Mouse (Mus musculus) embryonic stem cell, embryonic (primary cell): ENCODE measurements at regions not wholly inside any gene's neighbourhood (a gene's known extent, or its start where the extent isn't known, plus 50 kb on each side); places are given as distances from the start of the nearest gene placed in this dataset.

Experiments
- CTCF ChIA-PET, 4 experiments: fragments of 300-600 bp in 2 of 4; fragments of 350-600 bp in 2 of 4; sonication (Branson Sonifier 250); formaldehyde crosslinking; loops; one replicate each; lab custom pipeline; 2022; ENCODE audit warnings: inconsistent platforms in 2 of 4; lab: Charles Lee
- POLR2A ChIA-PET, 4 experiments: fragments of 300-600 bp in 2 of 4; fragments of 350-600 bp in 2 of 4; sonication (Branson Sonifier 250); formaldehyde crosslinking; loops; one replicate each; lab custom pipeline; 2022; ENCODE audit warnings: antibody characterized with exemption in 4 of 4, inconsistent platforms in 1 of 4; lab: Charles Lee

DNA sequence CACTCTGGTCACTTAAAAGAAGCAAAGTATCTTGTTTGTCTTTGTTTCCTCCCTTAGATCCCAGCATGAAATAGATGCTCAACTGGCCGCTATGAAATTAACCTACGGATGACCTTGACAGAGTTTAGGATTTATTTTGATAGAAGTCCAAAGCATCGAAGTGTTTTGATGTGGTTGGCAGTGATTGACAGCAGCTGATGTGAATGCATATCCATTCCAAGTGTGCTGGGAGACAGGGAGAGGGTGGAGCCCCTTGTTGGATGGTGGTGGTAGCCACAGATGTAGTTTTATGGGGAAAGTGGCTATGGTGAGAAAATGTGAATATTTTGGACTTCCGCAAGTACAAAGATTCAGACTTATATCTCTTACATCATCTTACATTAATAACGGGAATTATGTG lies 197.8 kb upstream of the Irx3 start:
- ChIA-PET CTCF (interaction anchor here in 1 of 4 experiments (1.6 kb wide), 1 partner anchor 13 kb away, joined by 4 read pairs; no protein-coding TSS in a partner anchor), POLR2A (no interaction called here)

DNA sequence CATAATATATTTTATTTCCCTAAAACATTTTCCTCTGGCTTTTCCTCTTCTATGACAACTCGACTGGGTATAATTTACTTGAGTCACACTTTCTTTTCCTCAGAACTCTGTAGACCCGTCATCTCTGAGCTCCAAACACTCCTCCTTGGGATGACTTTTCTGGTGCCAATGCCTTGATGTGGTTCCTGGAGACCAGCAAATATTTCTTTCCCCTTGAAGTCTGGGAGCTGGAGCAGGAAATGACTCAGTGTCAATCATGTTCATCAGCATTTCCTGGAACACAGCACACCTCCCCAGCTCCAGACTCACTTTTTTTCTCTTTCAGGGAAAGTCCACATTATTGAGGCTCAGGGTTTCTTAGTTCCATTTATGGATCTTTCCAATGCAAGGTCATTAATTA lies 197.3 kb upstream of the Irx3 start:
- ChIA-PET POLR2A (no interaction called here), CTCF (interaction anchor here in 1 of 4 experiments (1.6 kb wide), 1 partner anchor 14 kb away, joined by 4 read pairs; no protein-coding TSS in a partner anchor)

DNA sequence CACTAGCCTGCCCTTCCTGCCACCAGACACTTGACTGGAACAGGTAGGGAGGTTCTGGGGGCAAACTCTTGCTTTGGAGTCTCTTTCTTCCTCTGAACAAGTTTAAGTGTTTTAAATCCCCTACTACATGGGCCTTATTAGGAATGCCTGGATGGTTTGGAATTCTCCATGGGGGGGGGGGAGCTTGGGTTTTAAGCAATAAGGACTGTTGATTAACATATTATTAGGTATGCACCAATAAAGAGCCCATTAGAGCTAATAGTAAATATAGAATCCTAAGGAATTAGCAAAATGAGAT lies 196.0 kb upstream of the Irx3 start:
- CTCF ChIA-PET: interaction anchor here in 2 of 4 experiments (0.6 to 1.1 kb wide), 3 partner anchors 15 to 1377 kb away, joined by 3 read pairs; no protein-coding TSS in a partner anchor
- POLR2A ChIA-PET: interaction anchor here in 2 of 4 experiments (0.6 to 0.8 kb wide), 3 partner anchors 73 to 643 kb away, joined by 3 to 4 read pairs (median 3); no protein-coding TSS in a partner anchor

DNA sequence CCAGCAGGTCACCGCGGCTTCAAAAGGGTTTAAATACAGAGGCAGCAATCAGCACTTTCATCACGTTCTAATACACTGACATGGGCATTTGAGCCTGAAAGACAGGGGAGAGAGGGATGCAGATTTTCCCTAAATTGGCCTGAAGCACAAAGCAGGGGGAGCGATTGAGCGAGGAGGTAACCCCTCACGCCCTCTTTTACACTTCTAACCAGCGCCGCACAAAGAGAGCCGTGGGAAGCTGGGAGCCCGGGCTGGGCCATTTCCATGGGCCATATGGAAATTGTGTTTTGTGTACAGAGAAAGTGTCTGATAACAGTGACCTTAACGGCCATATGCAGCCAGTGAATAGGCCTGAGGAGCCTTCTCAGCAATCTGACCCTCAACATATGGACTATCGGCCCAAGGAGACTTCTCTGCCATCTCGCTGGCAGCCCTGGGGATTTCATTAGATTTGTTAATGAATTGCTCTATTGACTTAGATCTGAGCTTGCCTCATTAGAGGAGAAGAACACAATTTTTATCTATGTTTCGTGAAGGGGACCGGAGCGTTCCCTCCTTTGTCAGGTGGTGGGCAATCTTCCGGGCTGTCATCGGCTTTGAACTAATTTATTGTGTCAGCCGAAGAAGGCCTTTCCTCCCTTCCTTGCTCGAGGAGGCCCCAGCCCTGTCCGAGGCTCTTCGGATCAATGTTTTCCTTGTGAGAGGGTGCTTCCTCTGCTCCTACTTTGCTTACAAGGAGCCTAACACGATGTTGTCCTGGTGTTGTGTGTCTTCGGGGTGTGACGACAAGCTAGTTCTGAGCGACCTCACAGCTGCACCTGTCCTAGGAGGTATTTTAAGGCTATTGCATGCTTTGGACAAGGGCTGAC lies 195.4 kb upstream of the Irx3 start:
- POLR2A ChIA-PET: interaction anchor here in 2 of 4 experiments (0.6 to 0.8 kb wide), 3 partner anchors 74 to 643 kb away, joined by 3 to 6 read pairs (median 4); no protein-coding TSS in a partner anchor
- CTCF ChIA-PET: interaction anchor here in 1 of 4 experiments (1.1 kb wide), 1 partner anchor 16 kb away, joined by 3 read pairs; no protein-coding TSS in a partner anchor

DNA sequence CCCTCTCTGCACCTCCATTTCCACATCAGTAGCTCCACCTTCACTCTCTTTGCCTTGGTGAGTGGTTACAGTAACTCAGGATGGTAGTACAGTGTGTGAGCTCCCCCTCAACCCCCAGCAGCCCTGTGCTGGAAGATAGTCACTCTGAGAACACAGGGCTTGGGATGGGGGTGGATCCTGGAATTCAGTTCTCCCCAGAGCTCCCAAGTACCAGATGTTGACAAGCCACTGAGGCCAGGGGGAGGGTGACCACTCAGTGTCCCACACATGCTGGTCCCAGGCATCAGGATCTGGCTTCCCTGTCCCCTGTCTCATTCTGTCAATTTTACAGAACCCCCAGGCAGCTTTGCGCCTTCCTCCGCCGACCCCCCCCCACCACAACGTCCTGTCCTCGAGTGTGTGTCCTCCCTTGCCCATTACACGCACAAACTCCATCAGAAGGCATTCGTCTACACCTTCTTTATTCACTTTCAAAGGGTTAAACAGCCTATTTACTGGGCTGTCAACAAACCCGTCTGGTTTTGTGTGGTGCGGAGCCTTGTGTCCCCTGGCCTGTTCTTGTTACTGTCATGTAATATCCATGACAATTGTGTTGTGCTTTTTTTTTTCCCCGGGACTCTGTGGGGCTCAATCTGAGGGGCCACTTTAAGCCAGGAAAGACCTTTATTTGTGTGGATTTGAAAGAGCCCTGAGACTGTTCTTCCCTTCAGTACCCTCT lies 194.6 kb upstream of the Irx3 start:
- CTCF ChIA-PET: no interaction called here

DNA sequence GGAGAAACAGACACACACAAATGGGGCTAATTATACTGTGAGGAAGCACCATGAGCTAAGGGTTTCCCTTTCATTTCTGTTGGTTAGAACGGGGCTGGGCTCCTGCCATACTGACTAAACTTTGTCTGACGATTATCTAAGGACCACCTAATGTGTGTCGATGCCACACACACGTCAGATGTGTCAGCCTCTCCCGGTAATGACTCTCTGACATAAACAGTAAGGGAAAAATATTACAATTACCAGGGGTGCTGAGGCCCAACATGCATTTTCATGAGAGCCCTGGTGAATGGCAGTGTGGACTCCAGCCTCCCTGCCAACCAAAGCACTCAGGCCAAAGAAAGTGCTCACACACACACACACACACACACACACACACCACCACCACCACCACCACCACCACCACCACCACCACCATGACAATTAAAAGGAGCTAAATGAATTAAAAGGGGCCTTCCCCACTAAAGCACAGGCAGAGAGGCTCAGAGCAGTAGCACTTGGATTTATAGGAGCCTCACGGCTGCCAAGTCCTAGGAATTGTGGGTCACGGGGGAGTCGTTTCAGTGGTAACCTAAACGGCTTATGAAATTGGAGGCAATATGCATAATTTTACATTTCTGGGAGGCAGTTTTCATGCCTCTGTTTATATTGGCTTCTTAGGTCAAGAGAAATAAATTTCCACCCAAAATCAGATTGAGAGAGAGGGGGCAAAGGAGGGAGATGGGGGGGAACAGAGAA lies 193.7 kb upstream of the Irx3 start:
- ChIA-PET POLR2A (no interaction called here), CTCF (no interaction called here)

More for the DNA sequence above, 194.6 kb upstream of the Irx3 start:
- POLR2A ChIA-PET: interaction anchor here in 2 of 4 experiments (0.6 kb wide), 2 partner anchors 138 to 962 kb away, joined by 3 to 6 read pairs; no protein-coding TSS in a partner anchor

DNA sequence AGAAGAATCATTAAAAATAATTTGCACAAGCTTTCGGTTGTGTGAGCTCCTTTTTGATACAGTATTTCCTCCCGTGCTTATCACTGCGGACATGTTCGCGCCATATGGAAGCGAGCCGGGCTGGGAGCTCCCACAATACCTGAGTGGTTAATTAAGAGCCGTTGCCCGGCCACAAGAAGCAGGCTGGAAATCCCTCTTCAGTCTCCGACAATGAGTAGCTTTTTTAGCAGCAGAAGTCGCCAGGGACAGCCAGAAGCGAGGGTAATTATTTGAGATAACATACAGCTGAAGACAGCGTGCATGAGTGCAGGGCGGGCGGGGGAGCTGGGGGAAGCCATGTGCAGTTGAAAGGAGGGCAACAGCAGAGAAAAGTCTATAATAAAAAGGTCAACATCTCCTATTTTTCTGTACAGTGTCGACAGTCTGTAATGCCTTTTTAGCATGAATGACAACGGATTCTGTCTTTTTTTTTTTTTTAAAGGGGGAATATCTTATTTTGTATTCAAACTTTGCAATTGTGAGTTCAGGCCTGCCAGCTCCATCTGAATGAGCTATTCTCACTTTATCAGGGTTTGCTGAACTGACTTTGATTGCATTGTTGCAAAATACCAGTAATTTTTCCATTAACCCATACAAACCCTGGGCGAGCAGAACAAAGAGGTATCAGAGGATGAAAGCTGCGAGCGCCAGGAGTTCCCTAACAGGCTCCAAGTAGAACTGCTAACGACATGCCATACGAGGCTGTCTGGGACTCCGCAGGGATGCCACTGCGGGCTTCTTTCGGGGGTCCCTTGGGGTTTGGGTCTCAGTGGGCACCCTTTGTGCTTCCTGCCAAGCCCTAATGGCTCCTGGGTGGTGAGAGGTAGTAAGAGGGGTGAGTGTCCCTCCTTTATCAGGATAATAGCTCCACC lies 189.9 kb upstream of the Irx3 start:
- ChIA-PET POLR2A (interaction anchor here in 1 of 4 experiments (1.1 to 1.9 kb wide), 2 partner anchors 11 to 18 kb away, joined by 3 to 7 read pairs; no protein-coding TSS in a partner anchor), CTCF (interaction anchor here in 2 of 4 experiments (0.5 to 2.0 kb wide), 4 partner anchors 21 to 74 kb away, joined by 3 to 7 read pairs (median 4); no protein-coding TSS in a partner anchor)

DNA sequence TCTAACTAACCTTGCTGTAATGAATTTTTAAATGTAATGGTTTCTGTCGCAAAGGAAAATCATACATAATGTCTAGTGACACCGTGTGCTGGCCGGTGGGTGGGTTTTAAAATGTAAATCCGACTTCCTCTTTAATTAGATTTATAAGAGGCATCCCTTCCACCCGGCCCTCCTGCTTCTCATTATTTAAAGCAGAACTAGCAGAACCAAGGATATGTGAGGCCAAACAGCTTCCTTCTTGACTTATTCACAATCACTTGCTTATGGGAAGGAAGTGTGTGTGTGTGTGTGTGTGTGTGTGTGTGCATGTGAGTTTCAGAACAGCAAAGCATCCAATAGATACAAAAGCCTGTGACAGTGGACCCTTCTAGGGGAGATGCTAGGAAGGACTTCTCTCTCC lies 189.1 kb upstream of the Irx3 start:
- ChIA-PET CTCF (interaction anchor here in 1 of 4 experiments (0.6 kb wide), 1 partner anchor 48 kb away, joined by 3 read pairs; no protein-coding TSS in a partner anchor), POLR2A (interaction anchor here in 1 of 4 experiments (1.1 kb wide), 1 partner anchor 19 kb away, joined by 3 read pairs; no protein-coding TSS in a partner anchor)

DNA sequence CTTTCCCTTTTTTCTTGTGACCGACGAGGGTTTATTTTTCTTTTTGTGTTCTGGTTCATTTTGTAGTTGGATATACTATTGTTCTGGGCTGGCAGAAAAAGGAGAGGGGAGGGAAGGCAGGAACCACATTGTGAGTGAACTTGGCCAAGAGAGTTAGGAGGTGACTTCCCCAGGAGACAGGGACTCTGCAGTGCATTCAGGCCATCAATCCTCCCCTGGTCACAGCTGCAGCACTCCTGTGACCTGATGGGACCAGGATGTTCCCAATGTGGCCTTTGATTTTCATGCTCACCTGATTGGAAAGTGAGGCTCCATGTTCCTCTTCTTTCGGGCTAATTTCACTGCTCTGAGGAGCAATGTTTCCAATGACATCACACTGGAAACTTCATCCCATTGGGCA lies 188.2 kb upstream of the Irx3 start:
- POLR2A ChIA-PET: no interaction called here
- CTCF ChIA-PET: no interaction called here

DNA sequence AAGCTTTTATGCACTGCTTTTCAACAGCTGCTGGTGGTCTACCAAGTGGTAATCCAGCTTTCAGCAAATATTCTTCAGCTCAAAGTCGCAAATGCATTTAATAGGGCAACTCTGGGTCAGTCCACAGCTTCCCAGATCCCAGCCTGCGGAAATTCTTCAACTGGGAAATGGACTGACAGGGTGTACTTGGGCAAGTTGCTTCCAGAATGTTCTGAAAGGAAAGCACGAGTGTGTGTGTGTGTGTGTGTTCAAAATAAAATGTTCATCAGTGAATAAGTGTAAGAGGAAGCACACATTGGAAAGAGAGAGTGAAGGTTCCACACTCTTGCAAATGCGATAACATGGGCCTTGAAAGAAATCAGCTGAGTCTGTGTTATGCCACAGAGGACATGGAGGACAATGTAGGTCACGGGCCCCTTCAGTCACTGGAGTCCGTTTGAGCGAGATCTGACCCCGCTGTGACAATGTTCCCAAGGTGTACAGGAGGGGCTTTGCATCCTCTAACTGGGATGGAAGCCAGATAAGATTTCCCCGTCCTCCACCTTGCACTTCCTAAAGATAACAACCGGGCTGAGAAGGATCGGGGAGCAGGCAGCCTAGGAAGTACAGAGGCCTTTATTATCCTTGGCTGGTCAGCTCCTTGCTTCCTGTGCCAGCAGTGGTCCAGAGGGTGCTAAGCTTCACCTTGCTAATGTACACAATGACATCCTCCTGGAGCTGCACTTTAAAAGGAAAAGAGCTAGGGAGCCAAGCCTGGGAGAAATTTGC lies 187.2 kb upstream of the Irx3 start:
- ChIA-PET CTCF (no interaction called here), POLR2A (no interaction called here)

DNA sequence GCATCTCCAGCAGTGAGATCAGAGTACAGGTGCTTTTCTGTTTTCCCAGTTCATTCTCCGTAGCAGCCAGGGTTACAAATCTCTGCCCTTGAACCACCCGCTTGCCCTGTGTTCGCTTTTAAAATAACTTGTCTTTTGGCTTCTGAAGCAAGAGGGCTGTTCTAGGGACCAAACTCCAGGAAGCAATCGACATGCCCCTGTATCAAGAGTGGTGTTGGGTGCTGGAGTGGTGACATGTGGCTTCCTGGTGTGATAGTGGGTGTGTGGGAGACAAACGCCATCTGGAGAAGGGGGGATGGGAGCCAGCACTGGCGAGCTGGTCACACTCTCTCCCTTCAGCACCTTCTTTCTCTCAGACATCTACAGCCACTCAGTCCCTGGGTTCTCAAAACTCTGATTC lies 186.0 kb upstream of the Irx3 start:
- ChIA-PET POLR2A (no interaction called here), CTCF (no interaction called here)

DNA sequence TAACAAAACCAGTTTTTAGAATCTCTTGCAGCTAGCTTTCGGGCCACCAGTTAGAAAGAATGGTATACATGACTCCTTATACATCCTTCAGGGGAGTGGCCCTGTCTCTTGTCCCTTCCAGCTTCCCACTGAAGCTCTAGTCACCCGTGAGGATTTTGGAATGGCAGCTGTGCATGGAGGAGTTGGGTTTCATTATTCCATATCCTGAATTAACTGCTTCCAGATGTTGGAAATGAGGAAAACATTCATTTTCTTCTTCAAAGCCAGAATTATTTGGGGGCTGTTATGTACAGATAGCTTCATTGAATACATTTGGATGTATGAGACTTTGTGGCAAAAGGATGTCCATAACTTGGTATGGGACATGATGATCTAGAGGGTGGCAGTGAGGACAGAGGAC lies 181.3 kb upstream of the Irx3 start:
- CTCF ChIA-PET: no interaction called here

DNA sequence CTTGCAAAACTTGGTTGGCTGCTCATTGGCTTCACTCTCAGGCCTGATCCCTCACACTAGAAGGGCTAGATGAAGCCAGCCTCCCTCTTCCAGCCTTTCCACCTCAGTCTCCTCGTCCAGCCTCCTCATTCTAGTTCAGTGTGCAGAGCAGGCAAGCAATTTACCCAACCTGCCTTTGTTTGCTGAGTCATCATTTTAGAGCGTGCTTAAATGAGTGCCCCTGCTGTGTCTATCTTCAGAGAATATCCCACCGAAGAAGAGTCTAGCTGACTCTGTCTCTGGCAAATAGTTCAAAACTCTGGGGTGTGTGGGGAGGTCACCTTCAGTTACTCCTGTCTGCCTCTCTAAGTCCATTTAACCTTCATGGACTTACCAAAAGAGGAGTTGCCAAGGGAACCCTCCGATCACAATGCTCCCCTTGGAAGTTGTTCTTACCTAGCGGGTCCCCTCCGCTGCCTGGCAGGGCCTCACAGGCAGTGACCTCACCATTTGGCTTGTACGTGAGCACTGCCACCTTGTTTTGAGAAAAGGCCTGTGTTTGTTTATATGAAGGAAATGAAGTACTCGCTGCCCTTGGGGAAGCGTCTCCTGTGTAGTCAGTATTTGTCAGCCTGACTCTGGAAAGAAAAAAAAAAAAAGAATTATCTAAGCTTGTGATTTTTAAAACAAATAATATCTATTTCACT lies 175.2 kb upstream of the Irx3 start:
- ChIA-PET CTCF (interaction anchor here in 1 of 4 experiments (1.3 kb wide), 1 partner anchor 10 kb away, joined by 3 read pairs; no protein-coding TSS in a partner anchor), POLR2A (interaction anchor here in 1 of 4 experiments (0.6 to 1.1 kb wide), 2 partner anchors 10 to 176 kb away, joined by 3 read pairs; no protein-coding TSS in a partner anchor)

More for the DNA sequence above, 181.3 kb upstream of the Irx3 start:
- POLR2A ChIA-PET: no interaction called here

DNA sequence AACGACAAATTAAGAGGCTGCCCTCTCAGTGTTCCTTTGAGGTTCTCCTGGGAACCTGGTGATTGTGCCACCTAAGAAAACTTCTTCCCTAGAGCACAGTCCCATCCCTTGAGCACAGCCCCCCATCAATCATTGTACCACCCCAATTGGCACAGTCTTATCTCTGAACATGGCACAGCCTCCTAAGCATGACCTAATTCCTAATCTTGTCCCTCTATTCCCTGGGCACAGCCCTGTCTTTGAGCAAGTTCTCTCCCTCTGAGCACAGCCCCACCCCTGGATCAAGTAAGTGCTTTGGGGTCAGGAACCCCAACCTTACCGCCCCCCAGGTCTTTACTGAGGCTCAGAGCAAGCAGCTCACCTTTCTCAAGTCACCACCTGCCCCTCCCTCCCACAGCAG lies 173.6 kb upstream of the Irx3 start:
- POLR2A ChIA-PET: interaction anchor here in 1 of 4 experiments (1.1 kb wide), 1 partner anchor 175 kb away, joined by 3 read pairs; no protein-coding TSS in a partner anchor

DNA sequence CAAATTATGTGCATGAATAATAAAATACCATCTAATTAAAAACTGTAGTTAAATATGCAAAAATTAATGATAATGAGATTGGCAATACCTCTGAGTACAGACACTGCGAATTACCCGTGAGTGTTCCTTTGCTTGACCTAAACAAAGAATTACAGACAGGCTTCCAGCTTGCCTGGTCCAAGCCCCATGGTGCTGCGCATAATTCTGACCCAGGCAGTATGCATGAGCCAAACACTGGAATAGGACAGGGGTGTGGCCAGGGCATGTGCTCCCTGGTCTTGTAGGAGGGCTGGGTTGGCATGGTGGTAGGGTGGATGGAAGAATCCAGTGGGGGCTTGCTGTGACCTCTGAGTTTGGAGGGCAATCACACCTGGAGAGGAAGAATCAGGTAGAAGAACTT lies 172.8 kb upstream of the Irx3 start:
- POLR2A ChIA-PET: no interaction called here
- CTCF ChIA-PET: no interaction called here

More for the DNA sequence above, 173.6 kb upstream of the Irx3 start:
- CTCF ChIA-PET: interaction anchor here in 1 of 4 experiments (1.0 kb wide), 1 partner anchor 9 kb away, joined by 3 read pairs; no protein-coding TSS in a partner anchor

DNA sequence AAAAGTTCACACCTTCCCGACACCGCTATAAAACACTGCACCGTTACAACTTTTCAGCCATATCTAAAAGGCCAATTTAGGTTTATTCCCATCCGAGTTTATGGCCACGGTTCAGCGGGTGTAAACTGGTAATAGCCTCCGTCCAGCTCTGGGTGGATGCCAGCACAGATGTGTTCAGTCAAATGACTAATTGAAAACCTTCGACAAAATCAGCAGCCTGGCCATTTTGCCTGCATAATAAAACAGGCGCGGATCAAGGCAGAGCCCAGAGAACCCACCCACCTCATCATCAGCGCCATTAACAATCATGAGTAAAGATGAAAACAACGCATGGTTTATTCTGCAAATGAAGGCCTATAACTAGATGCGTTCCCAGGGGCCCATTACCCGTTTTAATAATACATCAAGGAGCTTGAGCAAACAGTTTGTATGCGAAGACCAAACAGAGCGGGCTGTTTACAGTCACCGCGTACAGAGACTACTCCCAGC lies 172.1 kb upstream of the Irx3 start:
- ChIA-PET POLR2A (no interaction called here), CTCF (interaction anchor here in 1 of 4 experiments (0.5 kb wide), 1 partner anchor 455 kb away, joined by 9 read pairs; no protein-coding TSS in a partner anchor)
